Mouse (Mus musculus) megakaryocyte, embryonic 14.5 days (primary cell): ENCODE results near the gene Olfr888.

Experiments used
- FLI1 ChIP-seq: IDR thresholded peaks from 2 replicates; pipeline ENCODE4 v1.6.1; 2012; ENCODE audit warnings: low read length, inconsistent platforms, mixed read lengths
- GATA1 ChIP-seq: IDR thresholded peaks from 3 replicates; pipeline ENCODE4 v1.6.1; 2012; ENCODE audit warnings: mixed read lengths, low read length, inconsistent platforms, borderline replicate concordance

- TF ChIP-seq GATA1: no peak
- TF ChIP-seq FLI1: no peak
Measured at GRCm38 (mm10) chr9:38142217-38142616, 34.3 kb downstream of the Olfr888 start, which contains the start of gene Olfr890.
